Mouse (Mus musculus): ENCODE data around the gene Emc10. TPM values are rescaled to one million over a fixed set of nuclear protein-coding genes. Genes with fewer than 3 reads are reported as not detected.

Emc10 gene
- total RNA-seq, 2 experiments from 2014 or later: 145 to 164 TPM

GRCm38 (mm10) chr7:44468644-44469285 lies 27.6 kb downstream of the Emc10 start:
- no peak for DNase-seq (ENCODE audit: low spot score in 2 of 2)
- intact Hi-C loops (cut with DNase I): no loop called here

DNA sequence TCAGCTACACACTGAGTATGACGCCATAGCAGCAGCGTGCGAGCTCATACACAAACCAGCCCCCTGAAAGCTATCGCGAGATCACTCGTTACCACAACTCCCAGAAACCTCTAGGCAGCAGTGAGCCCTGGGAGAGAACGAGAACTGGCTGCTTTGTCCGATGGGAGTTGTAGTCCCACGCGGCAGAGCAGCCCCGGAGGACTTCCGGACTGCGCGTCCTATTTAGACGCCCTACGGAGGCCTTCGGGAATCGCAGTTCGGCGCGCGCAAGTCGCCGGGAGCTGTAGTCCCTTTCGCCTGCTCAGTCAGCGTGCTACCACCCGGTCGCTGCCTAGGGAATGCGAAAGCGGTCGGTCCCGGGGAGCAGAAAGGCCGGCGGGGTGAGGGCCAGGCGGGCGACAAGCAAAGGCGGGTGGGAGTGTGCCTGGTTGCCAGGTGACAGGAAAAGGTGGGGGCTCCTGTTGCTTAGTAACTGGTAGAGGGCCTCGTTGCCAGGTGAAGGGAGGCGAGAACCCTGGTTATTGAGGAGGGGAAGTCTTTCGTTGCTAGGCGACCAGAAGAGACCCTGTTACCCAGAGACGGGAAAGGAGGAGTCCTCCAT lies 28.4 kb downstream of the Emc10 start, which contains the start of gene Josd2:
Gene Josd2, plus strand, starts transcription at position 170 of the 601 bp plus-strand sequence.
- peak; percentile 96 to 98 for DNase-seq (ENCODE audit: low spot score in 2 of 2)
- intact Hi-C loops (cut with DNase I): no loop called here

- intact Hi-C loops (cut with DNase I): no loop called here
- no peak for DNase-seq (ENCODE audit: low spot score in 2 of 2)
These were observed 29.4 kb downstream of the Emc10 start for GRCm38 (mm10) chr7:44466888-44467311.

DNA sequence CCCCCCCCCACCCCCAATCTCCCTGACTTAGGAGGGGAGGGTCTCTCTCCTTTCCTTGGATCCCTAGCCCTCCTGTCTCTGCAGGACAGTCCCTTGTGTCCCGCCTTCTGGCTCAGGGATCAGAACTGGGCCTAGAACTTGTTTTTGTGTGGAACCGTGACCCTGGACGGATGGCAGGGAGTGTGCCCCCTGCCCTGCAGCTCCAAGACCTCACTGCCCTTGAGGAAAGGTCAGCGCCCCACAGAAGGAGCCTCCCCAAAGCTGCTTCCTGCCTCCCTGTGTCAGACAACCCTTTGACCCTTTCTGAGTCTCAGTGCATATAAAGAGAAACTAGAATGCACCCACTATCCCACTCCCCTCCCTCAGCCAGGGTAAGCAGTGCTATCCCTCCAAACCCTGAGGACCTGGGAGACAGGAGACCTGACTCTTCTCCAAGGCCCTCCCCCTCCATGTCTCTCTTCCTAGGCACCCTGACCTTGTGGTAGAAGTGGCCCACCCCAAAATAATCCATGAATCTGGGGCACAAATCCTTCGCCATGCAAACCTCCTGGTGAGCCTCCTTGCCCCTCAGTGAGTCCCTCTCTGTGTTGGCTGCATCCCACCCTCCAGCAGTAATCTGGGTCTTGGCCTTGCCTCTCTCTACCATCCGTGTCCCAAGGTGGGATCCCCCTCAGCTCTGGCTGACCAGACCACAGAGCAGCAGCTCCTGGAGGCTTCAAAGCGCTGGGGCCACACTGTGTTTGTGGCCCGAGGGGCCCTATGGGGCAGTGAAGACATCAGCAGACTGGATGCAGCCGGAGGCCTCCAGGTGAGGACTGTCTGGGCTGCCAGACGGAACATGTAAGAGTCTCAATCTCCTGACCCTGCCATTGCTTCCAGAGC lies 30.1 kb downstream of the Emc10 start:
- no peak for DNase-seq (ENCODE audit: low spot score in 2 of 2)
- intact Hi-C loops (cut with DNase I): no loop called here

DNA sequence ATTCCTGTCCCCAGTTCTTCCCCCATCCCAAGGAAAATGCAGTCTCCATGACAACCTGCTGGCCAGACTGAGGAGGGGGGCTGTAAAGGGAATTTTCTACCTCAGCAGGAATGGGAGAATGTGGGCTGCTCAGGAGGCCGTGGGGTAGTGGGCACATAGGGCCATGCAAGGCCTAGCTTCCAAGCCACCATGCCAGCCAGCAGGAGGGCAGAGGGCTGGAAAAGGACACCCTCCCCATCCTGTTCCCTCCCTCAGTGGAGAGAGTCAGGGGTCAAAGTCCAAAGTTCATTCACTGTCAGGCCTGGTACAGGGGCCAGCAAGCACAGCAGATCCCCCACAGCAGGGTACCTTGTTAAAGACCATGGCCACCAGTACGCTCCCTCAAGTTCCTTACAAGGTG lies 31.2 kb downstream of the Emc10 start, which contains the start of gene Aspdh:
Gene Aspdh, plus strand, starts transcription at position 281 of the 400 bp plus-strand sequence.
- no peak for DNase-seq (ENCODE audit: low spot score in 2 of 2)
- intact Hi-C loops (cut with DNase I): no loop called here

DNA sequence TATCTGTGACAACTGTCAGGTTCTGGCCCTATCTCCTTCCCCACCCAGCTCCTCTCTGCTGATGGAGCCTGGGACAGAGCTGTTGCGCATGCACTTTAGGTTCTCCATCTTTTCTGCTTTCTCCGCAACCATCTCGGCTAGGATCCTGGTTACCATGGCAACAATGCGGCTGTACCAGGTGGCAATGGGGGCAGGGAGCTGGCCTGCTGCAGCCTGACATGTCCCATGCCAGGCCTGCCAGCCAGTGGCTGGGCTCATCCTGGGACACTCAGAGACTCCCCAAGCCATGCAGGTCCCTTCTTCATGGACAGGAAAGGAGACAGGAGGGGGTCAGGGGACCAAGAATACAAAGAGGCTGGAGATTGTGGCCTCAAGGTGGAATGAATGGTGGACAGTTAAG lies 31.8 kb downstream of the Emc10 start:
- DNase-seq (ENCODE audit: low spot score in 2 of 2): peak; percentile 86 to 95
- intact Hi-C loops (cut with DNase I): no loop called here

- intact Hi-C loops (cut with DNase I): loop anchor here (2.0 kb wide), 1 partner anchor 19 kb away; no protein-coding TSS in a partner anchor
- DNase-seq (ENCODE audit: low spot score in 2 of 2): no peak
These were observed 32.6 kb downstream of the Emc10 start for GRCm38 (mm10) chr7:44463556-44464225.

DNA sequence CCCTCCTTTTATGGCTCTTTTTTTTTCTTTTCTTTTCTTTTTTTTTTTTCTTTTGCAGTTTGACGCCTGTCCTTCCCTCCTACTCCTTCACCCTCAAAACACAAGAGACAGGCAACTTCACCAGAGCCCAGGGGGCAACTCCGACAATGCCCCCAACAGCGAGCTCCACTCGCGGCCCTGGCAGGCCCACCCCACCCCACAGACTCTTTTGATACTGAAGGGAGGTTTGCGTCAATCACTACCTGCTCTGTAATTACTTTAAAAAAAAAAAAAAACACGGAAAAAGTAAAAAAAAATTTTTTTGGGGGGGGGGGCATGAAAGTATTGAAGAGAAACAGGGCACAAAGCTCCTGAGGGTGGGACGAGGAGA lies 33.3 kb downstream of the Emc10 start:
- intact Hi-C loops (cut with DNase I): loop anchor here (2.0 kb wide), 1 partner anchor 18 kb away; no protein-coding TSS in a partner anchor
- DNase-seq (ENCODE audit: low spot score in 2 of 2): no peak

- intact Hi-C loops (cut with DNase I): loop anchor here (2.0 kb wide), 1 partner anchor 18 kb away; no protein-coding TSS in a partner anchor
- peak in 1 of 2 experiments; percentile 41 for DNase-seq (ENCODE audit: low spot score in 2 of 2)
These were observed 33.9 kb downstream of the Emc10 start for GRCm38 (mm10) chr7:44462218-44463055.

GRCm38 (mm10) chr7:44461503-44462217 lies 34.7 kb downstream of the Emc10 start:
- intact Hi-C loops (cut with DNase I): loop anchor here (2.0 kb wide), 1 partner anchor 17 kb away; no protein-coding TSS in a partner anchor
- DNase-seq (ENCODE audit: low spot score in 2 of 2): no peak

- intact Hi-C loops (cut with DNase I): no loop called here
- no peak for DNase-seq (ENCODE audit: low spot score in 2 of 2)
These were observed 35.4 kb downstream of the Emc10 start for GRCm38 (mm10) chr7:44460767-44461502.

DNA sequence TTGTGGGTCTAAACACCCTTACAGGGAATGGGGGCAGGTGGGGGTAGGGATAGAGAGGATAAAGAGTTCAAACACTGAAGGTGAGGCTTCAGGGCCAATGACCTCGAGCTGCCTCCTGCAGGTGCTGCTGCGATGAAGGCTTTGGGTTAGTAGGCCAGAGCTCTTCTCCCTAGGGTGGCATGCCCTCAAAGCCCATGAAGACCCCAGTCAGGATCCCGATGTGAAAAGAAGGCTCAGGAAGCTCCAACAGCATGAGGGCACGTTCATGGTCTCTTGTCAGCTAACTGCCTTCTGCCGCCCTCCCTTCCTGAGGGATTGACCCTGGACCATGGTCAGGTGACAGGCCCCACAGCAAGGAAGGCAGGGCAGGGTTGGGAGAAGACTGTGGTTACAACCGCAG lies 36.3 kb downstream of the Emc10 start:
- intact Hi-C loops (cut with DNase I): no loop called here
- no peak for DNase-seq (ENCODE audit: low spot score in 2 of 2)

DNA sequence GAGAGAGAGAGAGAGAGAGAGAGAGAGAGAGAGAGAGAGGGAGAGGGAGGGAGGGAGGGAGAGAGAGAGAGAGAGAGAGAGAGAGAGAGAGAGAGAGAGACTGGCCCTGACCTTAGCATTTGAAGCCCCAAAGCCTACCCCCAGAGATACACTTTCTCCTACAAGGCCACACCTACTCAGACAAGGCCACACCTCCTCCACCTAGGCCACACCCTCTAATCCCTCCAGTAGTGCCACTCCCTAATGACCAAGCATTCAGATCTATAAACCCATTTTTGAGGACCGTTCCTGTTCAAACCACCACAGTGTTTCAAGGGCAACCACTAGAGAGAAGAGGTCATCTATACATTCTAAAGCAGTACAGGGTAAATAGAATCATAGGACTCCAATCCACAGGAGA lies 40.0 kb downstream of the Emc10 start:
- intact Hi-C loops (cut with DNase I): no loop called here
- no peak for DNase-seq (ENCODE audit: low spot score in 2 of 2)

DNA sequence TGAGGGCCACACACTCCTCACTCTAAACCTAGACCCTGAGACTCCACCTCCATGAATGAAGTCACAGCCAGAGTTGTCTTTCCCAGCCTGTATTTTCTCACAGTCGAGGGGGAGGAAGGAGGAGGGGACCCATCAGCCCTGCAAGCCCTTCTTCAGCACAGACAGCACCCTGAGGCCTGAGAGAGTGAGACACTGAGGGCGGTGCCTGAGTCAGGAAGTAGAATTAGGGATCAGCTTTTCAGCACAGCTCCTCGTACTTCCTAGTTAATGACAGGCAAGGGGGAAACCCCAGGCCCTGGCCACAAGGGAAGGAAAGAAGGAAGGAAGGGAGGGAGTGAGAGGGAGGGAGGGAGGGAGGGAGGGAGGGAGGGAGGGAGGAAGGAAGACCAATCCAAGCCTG lies 43.1 kb downstream of the Emc10 start:
- intact Hi-C loops (cut with DNase I): no loop called here
- no peak for DNase-seq (ENCODE audit: low spot score in 2 of 2)

- intact Hi-C loops (cut with DNase I): no loop called here
- DNase-seq (ENCODE audit: low spot score in 2 of 2): no peak
These were observed 50.1 kb downstream of the Emc10 start for GRCm38 (mm10) chr7:44446070-44446855.

DNA sequence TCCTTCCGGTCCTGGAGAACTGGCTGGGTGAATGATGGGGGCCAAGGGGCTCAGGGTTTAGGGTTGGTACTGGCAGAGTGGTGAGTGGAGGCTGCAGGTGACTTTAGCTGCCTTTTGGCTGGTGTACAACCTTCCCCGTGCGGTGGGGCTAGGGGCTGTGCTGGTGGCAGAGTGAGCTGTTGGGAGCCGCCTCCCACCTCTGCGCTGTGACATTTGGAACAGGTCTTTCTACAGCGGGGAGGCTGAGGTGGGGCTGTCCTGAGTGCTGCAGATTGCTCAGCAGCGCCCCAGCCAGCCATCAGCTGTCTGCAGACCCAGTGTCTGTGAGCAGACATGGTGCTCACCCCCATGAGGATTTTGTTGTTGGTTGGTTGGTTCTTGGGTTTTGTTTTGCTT lies 50.8 kb downstream of the Emc10 start:
- intact Hi-C loops (cut with DNase I): loop anchor here (2.0 kb wide), 1 partner anchor 17 kb away; no protein-coding TSS in a partner anchor
- peak in 1 of 2 experiments; percentile 33 for DNase-seq (ENCODE audit: low spot score in 2 of 2)
